Mouse (Mus musculus) gastrocnemius, postnatal 25 days (tissue): ENCODE measurements around the gene Ceacam10. TPM values are rescaled to one million over a fixed set of nuclear protein-coding genes. Genes with fewer than 3 reads are reported as not detected.
"Not testable (repeated sequence)": the region's sequence is repeated elsewhere in the genome, so short reads cannot be mapped to it uniquely, and the experiment has no call there.

Source experiments
- DNase-seq: peaks from one replicate; pipeline ENCODE4 v3.0.0; 2022
- long read RNA-seq, 2 experiments: library from polyadenylated mRNA; stranded (forward); transcript quantifications; one replicate each; pipeline ENCODE4 v2.0.0; 2021
- total RNA-seq, 2 experiments: library from RNA; stranded (reverse); gene quantifications; 1 replicate in 1 of 2; 2 replicates in 1 of 2; pipeline ENCODE4 v1.2.3; 2021

The Ceacam10 gene
- total RNA-seq: not detected
- long read RNA-seq, experiment 1: 0 reads
- long read RNA-seq, experiment 2: 0 reads

- not testable (repeated sequence) for DNase-seq
Measured at GRCm38 (mm10) chr7:24776918-24777317, at the start of gene Ceacam10. TSS of gene Ceacam10 (plus strand) at chr7:24777206.

- DNase-seq: no peak
Measured at GRCm38 (mm10) chr7:24735970-24736670, 40.9 kb upstream of the Ceacam10 start.

GRCm38 (mm10) chr7:24750695-24751094, 26.3 kb upstream of the Ceacam10 start:
- DNase-seq: no peak

GRCm38 (mm10) chr7:24751610-24752009, 25.4 kb upstream of the Ceacam10 start:
- no peak for DNase-seq

GRCm38 (mm10) chr7:24753476-24753875, 23.5 kb upstream of the Ceacam10 start:
- no peak for DNase-seq

- DNase-seq: no peak
Measured at GRCm38 (mm10) chr7:24758520-24758919, 18.5 kb upstream of the Ceacam10 start.

GRCm38 (mm10) chr7:24760211-24760610, 16.8 kb upstream of the Ceacam10 start, which contains the start of gene Cd177:
TSS of gene Cd177 (minus strand) at chr7:24760311.
- no peak for DNase-seq

- DNase-seq: no peak
Measured at GRCm38 (mm10) chr7:24761161-24761560, 15.8 kb upstream of the Ceacam10 start.

- no peak for DNase-seq
Measured at GRCm38 (mm10) chr7:24762574-24762973, 14.4 kb upstream of the Ceacam10 start.

- DNase-seq: no peak
Measured at GRCm38 (mm10) chr7:24771361-24771760, 5.6 kb upstream of the Ceacam10 start.

GRCm38 (mm10) chr7:24773942-24774535, 3.0 kb upstream of the Ceacam10 start:
- no peak for DNase-seq

- no peak for DNase-seq
Measured at GRCm38 (mm10) chr7:24776145-24776544, 861 bp upstream of the Ceacam10 start.

- DNase-seq: no peak
Measured at GRCm38 (mm10) chr7:24797918-24798317, 20.9 kb downstream of the Ceacam10 start.

GRCm38 (mm10) chr7:24802149-24802767, 25.3 kb downstream of the Ceacam10 start:
- DNase-seq: no peak

GRCm38 (mm10) chr7:24804826-24805225, 27.8 kb downstream of the Ceacam10 start:
- DNase-seq: no peak

- DNase-seq: no peak
Measured at GRCm38 (mm10) chr7:24809041-24809440, 32.0 kb downstream of the Ceacam10 start.

- DNase-seq: no peak
Measured at GRCm38 (mm10) chr7:24817502-24817901, 40.5 kb downstream of the Ceacam10 start.

GRCm38 (mm10) chr7:24824452-24824851, 47.4 kb downstream of the Ceacam10 start:
- DNase-seq: no peak

- DNase-seq: no peak
Measured at GRCm38 (mm10) chr7:24827181-24827580, 50.2 kb downstream of the Ceacam10 start.
